Mouse (Mus musculus): ENCODE data around the gene Grm2.
"Not testable (repeated sequence)": the region's sequence is repeated elsewhere in the genome, so short reads cannot be mapped to it uniquely, and the experiment has no call there.

Grm2 gene

DNA sequence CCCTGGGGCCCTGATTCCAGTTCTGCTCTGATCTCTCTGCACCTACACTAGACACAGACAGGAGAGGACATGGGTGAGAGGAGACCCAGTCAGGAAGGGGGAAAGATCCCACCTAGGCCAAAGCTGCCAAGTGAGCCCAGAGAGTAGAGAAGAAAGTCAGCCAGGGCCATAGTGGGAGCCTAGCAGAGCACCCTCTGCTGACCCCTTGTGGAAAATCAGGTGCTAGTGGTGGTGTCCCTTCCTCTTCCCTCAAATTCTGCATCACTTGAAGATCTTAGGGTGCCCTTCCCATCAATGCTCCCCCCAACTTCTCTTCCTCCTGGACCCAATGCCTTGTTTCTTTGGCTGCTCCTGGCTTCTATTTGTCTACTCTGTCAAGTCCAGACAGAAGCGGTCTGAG is 3.2 kb downstream of the Grm2 start:
- no peak for DNase-seq (ENCODE audit: low spot score in 2 of 2)

DNA sequence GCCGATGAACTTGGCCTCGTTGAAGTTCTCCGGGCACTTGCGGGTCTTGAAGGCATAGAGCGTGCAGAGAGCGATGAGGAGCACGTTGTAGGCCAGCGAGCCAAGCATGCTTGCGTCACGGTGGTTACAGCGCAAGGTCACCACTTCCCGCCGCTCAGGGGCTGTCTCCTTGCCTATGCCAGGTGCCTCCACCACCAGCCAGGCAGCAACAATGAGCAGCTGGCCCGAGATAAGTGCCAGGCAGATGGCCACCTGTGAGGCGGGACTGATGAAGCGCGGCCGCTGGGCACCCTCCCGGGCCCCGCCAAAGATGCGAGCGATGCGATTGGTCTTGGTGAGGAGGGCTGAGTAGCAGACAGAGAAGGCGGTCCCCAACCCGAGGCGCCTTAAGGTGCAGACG is 8.7 kb downstream of the Grm2 start:
- no peak for DNase-seq (ENCODE audit: low spot score in 2 of 2)

DNA sequence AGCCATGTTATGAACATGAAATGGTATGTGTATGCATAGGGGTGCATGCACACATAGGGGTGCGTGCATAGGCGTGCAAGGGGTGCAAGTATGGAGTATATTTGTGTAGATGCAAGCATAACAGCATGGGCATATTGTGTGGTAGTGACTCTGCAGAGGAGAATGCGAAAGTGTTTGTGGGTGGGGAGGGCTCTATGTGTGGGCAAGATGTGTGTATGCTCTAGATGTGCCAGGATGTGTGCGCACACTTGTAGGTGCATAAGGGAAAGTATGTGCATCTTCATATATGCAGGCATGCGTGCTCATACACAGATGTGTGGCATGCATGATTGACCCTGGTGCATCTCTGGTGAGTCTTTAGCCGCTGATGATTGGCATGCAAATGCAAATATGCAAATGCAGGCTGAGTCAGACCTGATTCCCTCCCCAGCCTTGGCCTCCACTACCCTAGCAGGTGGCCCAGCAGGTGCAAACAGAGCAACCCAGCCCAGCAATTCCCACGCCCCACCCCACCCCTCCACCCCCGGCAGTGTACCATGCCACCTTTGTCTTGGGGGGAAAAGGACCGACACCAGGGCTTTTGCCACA is 10.1 kb downstream of the Grm2 start:
- no peak for DNase-seq (ENCODE audit: low spot score in 2 of 2)

DNA sequence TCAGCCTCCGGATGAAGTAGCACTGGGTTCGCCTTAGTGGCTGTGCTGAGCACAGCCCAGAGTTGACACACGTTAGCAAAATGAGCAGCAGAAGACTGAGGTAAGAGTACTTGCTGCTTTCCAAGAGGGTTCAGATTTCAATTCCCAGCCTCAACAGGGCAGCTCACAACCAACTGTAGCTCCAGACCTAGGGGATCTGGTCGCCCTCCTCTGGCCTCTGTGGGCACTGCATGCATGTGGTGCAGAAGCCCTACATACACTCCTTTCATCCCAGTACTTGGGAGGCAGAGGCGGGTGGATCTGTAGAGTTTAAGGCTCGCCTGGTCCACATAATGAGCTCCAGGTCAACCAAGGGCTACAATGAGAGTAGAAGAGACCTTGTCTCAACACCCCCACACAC is 12.1 kb downstream of the Grm2 start:
- DNase-seq (ENCODE audit: low spot score in 2 of 2): no peak

DNA sequence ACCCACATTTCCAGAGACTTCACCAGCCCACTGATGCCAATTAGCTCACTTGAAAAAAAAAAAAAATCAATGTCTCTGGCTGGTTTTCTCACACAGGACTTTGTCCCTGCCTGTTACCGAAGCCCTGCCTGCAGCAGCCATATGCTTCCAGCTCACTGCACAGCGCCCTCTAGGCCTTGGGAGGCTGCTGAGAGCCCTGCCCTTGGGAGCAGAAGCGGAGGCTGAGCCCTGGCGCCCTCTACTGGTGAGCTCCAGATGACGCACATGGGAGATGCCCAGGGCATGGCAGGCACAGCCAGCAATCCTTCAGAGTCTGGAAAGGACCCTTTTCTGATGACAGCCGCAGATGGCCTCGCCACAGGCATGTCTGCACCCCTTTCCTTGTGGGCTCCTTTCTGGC is 12.8 kb downstream of the Grm2 start:
- peak; percentile 52 to 72 for DNase-seq (ENCODE audit: low spot score in 2 of 2)

DNA sequence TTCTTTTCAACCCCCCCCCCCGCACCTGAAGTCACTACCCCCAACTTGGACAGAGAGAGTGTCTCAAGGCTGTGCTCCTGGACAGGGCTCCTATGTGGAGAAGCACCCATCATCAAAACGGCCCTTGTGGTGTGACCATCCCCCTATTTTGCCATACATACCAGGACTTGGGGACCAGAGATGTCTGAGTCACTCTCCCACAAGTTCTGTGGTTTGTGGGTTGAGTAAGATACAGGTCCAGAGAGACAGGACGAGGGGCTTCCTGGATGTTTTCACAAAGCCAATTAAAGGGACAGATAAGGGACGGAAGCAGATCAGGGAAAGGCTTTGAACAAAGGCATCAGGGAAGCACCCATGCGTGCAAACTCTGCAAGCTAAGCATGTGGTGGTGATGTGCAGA is 14.5 kb downstream of the Grm2 start:
- DNase-seq (ENCODE audit: low spot score in 2 of 2): no peak

DNA sequence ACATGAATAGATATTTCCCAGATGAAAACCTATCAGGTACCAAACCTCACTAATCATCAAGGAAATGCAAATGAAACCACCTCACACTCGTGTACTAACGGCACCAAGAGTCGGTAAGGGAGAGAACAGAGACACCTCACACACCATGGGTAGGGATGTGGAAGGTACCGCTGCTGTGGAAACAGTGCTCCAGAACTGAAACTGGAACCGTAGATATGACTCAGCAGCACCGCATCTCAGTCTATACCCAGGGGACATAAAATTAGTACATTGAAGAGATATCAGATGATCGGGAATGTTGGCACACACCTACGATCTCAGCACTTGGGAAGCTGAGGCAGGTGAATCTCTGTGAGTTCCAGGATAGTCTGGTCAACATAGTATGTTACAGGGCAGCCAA is 17.7 kb downstream of the Grm2 start:
- DNase-seq (ENCODE audit: low spot score in 2 of 2): no peak

DNA sequence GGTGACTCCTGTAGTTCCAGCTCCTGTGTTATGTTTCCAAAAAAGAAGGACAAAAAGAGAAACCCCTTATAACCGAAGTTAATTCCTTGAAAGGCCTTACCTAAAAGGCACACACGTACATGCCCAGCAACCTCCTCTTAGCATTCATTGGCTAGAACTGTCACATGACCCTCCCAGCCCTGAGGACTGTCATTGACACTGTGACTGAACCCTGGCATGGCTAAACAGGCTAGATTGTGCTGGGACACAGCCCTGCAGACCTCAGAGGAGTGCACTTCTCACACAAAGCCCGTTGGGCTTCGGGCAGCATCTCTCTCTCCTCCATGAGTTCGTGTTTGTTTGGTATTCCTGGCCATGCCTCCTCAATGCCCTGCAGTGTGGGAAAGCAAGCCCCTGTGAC is 23.7 kb downstream of the Grm2 start:
- DNase-seq (ENCODE audit: low spot score in 2 of 2): no peak

DNA sequence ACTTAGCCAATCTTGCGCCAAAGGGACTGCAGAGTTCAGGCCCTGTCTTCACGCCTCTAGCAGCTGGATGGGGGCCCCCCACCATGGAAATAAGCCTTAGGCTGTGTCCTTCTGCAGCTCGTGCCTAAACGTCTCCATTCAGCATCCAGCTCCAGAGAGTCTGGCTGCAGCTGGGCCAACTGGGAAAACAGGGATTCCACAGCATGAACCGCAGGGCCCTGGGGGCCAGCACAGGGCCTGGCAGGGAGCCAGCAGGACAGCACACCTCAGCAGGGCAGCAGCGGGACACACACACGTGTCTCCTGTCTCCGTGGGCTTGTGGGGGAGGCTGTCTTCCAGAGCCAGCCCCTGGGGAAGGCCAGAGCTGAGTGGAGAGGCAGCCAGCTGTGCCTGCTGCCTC is 28.1 kb downstream of the Grm2 start:
- DNase-seq (ENCODE audit: low spot score in 2 of 2): not testable (repeated sequence)

DNA sequence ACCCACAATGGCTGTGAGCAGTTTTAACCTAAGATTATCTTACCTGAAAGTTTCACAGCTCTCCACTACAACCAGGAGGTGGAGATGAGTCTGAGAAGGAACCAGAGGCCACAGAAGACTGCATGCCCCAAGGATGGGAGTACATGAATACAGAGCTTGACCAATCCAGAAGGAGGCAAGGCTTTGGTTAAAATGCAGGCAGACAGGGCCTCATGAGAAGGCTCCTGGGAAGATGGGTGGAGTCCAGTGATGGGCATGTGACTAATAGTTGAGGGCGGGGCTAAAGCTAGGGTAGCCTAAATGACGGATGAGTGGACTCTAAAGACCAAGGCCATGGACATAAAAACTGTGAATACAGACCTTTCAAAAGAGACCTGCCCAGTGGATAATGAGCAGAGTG is 29.6 kb downstream of the Grm2 start, which contains the start of gene Iqcf6:
TSS of gene Iqcf6 (plus strand) at position 301 of the 400 bp plus-strand sequence.
- DNase-seq (ENCODE audit: low spot score in 2 of 2): no peak

DNA sequence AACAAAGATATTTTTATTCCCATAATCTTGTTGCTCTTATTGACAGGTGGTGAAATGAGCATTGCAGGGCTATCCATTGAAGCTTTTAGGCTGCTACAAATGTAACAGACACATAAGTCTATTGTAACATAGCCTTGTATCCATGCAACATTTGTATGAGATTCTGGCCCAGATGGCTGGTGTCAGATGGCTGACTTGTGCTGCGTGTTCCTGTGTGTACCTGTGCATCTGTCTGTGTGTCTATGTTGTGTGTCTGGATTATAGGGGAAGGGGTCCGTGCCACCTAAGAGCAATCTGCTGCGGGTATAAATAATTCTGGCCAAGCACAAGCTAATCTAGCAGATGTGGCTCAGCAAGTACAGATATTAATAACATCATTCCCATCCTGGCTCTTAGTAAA is 38.4 kb downstream of the Grm2 start:
- no peak for DNase-seq (ENCODE audit: low spot score in 2 of 2)

DNA sequence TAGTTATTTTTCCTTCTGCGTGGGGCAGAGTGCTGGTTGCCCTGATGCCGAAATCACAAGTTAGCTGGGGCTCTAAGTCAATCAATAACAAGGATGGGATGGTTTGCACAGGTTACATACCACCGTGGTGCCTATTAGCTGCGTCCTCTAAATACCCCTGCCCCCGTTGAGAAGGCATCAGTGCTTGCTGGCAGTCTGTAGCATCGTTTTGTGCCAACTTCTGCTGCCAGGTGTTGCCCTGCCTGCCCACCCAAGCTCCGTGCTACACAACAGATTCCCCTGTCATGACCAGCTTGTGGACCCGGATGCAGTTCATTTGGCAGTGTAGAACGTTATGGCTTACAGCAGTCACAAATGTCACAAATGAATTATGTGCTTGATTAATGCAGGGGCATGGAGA is 39.6 kb downstream of the Grm2 start:
- DNase-seq (ENCODE audit: low spot score in 2 of 2): no peak

DNA sequence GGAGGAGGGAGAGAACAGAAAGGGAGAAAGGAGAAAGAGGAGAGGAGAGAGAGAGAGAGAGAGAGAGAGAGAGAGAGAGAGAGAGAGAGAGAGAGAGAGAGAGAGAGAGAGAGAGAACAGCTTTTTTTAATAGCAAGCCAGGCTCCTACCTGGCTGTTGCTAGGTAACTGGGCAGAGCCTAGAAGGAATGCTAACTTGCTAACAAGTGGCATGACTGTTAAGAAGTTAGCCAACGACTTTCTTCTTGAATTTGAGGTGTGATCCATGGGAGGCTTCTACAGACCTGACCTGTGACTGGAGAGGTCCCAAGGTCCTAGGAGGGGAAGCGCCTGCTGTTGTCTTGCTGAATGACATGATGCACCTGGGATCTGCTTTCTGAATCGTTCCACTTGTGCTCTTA is 41.3 kb downstream of the Grm2 start:
- DNase-seq (ENCODE audit: low spot score in 2 of 2): no peak

DNA sequence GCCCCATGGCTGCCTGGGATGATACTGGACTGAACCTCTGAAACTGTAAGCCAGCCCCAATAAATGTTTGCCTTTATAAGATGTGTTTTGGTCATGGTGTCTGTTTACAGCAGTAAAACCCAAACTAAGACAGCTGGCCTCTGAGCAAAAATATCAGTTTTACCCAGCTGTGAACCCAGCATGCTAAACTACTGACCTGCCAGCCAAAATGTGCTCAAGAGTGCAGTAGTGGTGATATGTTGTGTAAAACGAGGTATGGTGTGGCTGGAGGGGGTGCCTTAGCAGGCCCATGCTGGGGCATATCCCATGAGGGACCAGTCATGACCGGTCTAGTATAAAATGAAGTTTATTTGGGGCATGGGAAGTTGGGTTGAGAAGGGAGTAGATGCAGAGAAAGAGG is 41.9 kb downstream of the Grm2 start:
- DNase-seq (ENCODE audit: low spot score in 2 of 2): no peak

DNA sequence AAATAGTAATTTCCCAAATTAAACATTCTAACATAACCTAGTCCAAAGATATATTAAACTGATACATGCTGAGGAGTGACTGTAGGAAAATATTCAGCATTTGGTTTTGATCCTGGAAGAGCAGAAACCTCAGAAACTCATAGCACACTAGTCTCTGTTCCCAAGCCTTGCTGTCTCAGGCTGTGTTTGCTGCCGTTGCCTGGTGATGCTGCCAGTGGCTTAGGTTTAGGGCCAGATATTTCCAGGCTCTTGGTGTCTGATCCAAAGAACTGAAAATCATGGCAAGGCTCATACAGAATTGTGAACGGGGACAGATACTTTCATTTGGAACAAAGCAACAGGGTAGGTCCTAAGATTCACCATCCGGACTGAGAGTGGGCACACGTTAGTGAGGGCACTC is 45.2 kb downstream of the Grm2 start:
- no peak for DNase-seq (ENCODE audit: low spot score in 2 of 2)

DNA sequence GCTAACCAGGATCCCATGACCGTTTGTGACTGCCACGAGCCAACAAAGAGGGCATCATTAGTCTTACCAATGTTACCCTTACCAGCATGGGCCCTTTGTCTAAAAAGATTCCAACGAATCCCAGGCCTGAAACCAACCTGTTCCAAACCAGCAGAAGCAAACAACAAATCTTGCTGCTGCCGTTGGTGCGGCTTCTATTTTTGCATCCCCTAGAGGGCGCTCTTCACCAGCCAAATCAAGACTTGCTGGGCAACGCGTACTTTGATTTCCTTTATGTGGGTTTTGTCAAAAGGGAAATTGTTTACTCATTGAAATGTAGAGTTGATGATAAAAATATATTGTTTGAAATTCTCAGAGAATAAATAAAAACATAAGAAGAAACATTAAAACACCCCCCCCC is 55.3 kb downstream of the Grm2 start:
- peak; percentile 3 to 21 for DNase-seq (ENCODE audit: low spot score in 2 of 2)

DNA sequence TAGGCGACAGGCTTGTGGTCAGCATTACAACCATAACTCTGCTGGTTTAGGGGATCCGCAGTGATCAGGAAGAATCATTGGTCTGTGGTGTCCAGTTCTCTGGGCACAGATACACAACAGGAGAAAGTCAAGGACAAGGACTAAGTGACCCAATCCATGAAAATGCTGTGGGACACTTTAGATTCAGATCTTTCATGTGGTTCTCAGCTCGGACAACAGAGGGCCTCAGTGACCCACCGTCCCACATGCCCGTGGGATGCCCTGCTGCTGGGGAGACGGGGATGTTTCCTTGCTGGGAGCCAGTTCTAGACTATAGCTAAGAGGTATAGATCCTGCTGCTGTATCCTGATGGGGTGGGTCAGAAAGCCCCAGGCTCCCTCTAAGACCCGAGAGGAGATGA is 57.4 kb downstream of the Grm2 start:
- DNase-seq (ENCODE audit: low spot score in 2 of 2): no peak

DNA sequence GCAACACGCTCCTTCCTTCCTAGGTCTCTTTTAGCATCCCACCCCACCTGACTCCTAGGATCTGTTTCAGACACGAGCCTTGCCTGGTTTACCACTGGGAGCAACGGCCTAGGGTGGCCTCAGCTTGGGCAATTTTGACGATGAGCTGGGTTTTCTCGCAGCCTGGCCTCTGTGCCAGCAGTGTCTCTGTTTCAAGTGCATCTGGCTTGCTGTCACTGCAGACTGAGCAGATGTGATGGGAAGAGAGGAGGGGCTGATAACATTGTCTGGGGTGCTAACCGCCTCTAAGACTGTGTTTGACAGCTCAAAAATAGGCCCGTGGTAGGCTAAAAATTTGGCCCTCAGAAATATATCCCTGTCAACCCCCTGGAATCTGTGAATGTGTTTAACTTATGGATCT is 60.0 kb downstream of the Grm2 start:
- no peak for DNase-seq (ENCODE audit: low spot score in 2 of 2)

DNA sequence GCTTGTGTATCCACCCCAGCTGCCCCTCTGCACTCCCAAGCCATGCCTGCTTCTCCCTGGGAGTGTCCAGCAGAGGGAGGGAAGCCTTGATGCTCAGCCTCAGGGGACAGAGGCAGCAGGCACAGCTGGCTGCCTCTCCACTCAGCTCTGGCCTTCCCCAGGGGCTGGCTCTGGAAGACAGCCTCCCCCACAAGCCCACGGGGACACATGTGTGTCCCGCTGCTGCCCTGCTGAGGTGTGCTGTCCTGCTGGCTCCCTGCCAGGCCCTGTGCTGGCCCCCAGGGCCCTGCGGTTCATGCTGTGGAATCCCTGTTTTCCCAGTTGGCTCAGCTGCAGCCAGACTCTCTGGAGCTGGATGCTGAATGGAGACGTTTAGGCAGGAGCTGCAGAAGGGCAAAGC is 60.5 kb downstream of the Grm2 start:
- DNase-seq (ENCODE audit: low spot score in 2 of 2): not testable (repeated sequence)
